Mouse (Mus musculus) bone marrow macrophage, adult 2 months (primary cell): ENCODE results near the gene Khdc3. TPM values are rescaled to one million over a fixed set of nuclear protein-coding genes. Genes with fewer than 3 reads are reported as not detected.
"Not testable (repeated sequence)": the region's sequence is repeated elsewhere in the genome, so short reads cannot be mapped to it uniquely, and the experiment has no call there.

Source experiments
- H3K27ac ChIP-seq: 2 replicates; pipeline ENCODE4 v1.5.1; 2012; ENCODE audit warnings: low read depth, low read length; ENCODE audit not compliant: insufficient read depth
- H3K4me1 ChIP-seq: 2 replicates; pipeline ENCODE4 v1.6.1; 2012; ENCODE audit warnings: low read length; ENCODE audit not compliant: control insufficient read depth, insufficient read depth
- H3K4me3 ChIP-seq: 2 replicates; pipeline ENCODE4 v1.5.1; 2012; ENCODE audit warnings: mild to moderate bottlenecking, low read length, moderate library complexity; ENCODE audit not compliant: insufficient read depth
- CTCF ChIP-seq: IDR thresholded peaks from 2 replicates; pipeline ENCODE4 v1.5.1; 2012; ENCODE audit warnings: low read depth, mild to moderate bottlenecking, low read length, moderate library complexity
- POLR2A ChIP-seq: IDR thresholded peaks from 2 replicates; pipeline ENCODE4 v1.6.1; 2012; ENCODE audit warnings: mild to moderate bottlenecking, low read depth, low read length, borderline replicate concordance
- polyA plus RNA-seq: library from polyadenylated mRNA; stranded (reverse); fragments of >200 nt; gene quantifications from 2 replicates; pipeline ENCODE4 v1.2.4, GENCODE M21; 2012; ENCODE audit not compliant: missing spikeins, insufficient read depth, insufficient read length

The Khdc3 gene
- polyA plus RNA-seq, 1 experiment, result not detected

GRCm38 (mm10) chr9:73102181-73102580 lies 545 bp downstream of the Khdc3 start, which contains the start of gene Gm20509:
Gm20509 (plus strand) TSS chr9:73102470.
- no peak within 1 kb of the TSS for H3K4me3 ChIP-seq
- TF ChIP-seq CTCF, result no peak
- no peak for TF ChIP-seq POLR2A
- no peak within 1 kb of the TSS for H3K27ac ChIP-seq
- peaks cover 2% of the 10 kb centered on the region; the same call in 1 of the 2 replicates for H3K4me1 ChIP-seq

GRCm38 (mm10) chr9:73103159-73103879 lies 1.7 kb downstream of the Khdc3 start:
- no peak overlapping the region for H3K27ac ChIP-seq
- no peak overlapping the region for H3K4me3 ChIP-seq
- peaks cover 2% of the 10 kb centered on the region; the same call in 1 of the 2 replicates for H3K4me1 ChIP-seq
- TF ChIP-seq CTCF (no peak), POLR2A (no peak)

- H3K27ac ChIP-seq, result no peak overlapping the region
- peaks cover 2% of the 10 kb centered on the region; the same call in 1 of the 2 replicates for H3K4me1 ChIP-seq
- no peak overlapping the region for H3K4me3 ChIP-seq
- TF ChIP-seq CTCF (no peak), POLR2A (no peak)
Observed at GRCm38 (mm10) chr9:73103880-73104198, 2.2 kb downstream of the Khdc3 start.

- H3K4me1 ChIP-seq, result peaks cover 2% of the 10 kb centered on the region; the same call in 1 of the 2 replicates
Observed at GRCm38 (mm10) chr9:73105141-73105540, 3.5 kb downstream of the Khdc3 start.

GRCm38 (mm10) chr9:73105771-73106170 lies 4.1 kb downstream of the Khdc3 start:
- TF ChIP-seq POLR2A (no peak), CTCF (no peak)
- H3K4me3 ChIP-seq, result no peak overlapping the region
- H3K27ac ChIP-seq, result no peak overlapping the region
- peaks cover 2% of the 10 kb centered on the region; the same call in 1 of the 2 replicates for H3K4me1 ChIP-seq

More at GRCm38 (mm10) chr9:73105141-73105540, 3.5 kb downstream of the Khdc3 start:
- Histone ChIP-seq H3K27ac (no peak overlapping the region), H3K4me3 (no peak overlapping the region)
- TF ChIP-seq CTCF (no peak), POLR2A (no peak)

GRCm38 (mm10) chr9:73112919-73113906 lies 11.6 kb downstream of the Khdc3 start, which contains the start of gene Rsl24d1:
Rsl24d1 (plus strand) TSS chr9:73113426.
- TF ChIP-seq CTCF (no peak), POLR2A (no peak)
- Histone ChIP-seq H3K27ac (peak within 1 kb of the TSS; percentile 63), H3K4me3 (peak within 1 kb of the TSS; percentile 100), H3K4me1 (peaks cover 8% of the 10 kb centered on the region)

GRCm38 (mm10) chr9:73116704-73117103 lies 15.1 kb downstream of the Khdc3 start:
- not testable (repeated sequence) for H3K27ac ChIP-seq, H3K4me3 ChIP-seq, H3K4me1 ChIP-seq

- no peak overlapping the region for H3K4me3 ChIP-seq
- no peak overlapping the region for H3K27ac ChIP-seq
- peaks cover 8% of the 10 kb centered on the region for H3K4me1 ChIP-seq
- no peak for TF ChIP-seq POLR2A
- no peak for TF ChIP-seq CTCF
Observed at GRCm38 (mm10) chr9:73118012-73118411, 16.4 kb downstream of the Khdc3 start.

- no peak overlapping the region for H3K27ac ChIP-seq
- no peak for TF ChIP-seq POLR2A
- no peak for TF ChIP-seq CTCF
- no peak overlapping the region for H3K4me3 ChIP-seq
- H3K4me1 ChIP-seq, result peaks cover 7% of the 10 kb centered on the region
Observed at GRCm38 (mm10) chr9:73121735-73122134, 20.1 kb downstream of the Khdc3 start.
